Mouse (Mus musculus) G1E (cell line): Measurements from ENCODE around the gene Trip4. TPM values are rescaled to one million over a fixed set of nuclear protein-coding genes. Genes with fewer than 3 reads are reported as not detected.
A peak's percentile ranks its signal among the peaks of the same experiment; 100 is the strongest.

ENCODE experiments used
- ATAC-seq: 2 replicates; pipeline ENCODE4 v1.8.0; 2016; ENCODE audit warnings: mild to moderate bottlenecking; ENCODE audit not compliant: insufficient number of reproducible peaks, poor library complexity, low FRiP score, severe bottlenecking; ENCODE audit errors: extremely low read depth
- DNase-seq: peaks from one replicate; pipeline ENCODE4 v3.0.0; 2012; ENCODE audit warnings: low spot score
- H3K27me3 ChIP-seq: 2 replicates; pipeline ENCODE4 v1.6.1; 2012; ENCODE audit warnings: mild to moderate bottlenecking, low read length, inconsistent platforms; ENCODE audit not compliant: insufficient read depth
- H3K36me3 ChIP-seq: replicated peaks from 2 replicates; pipeline ENCODE3; 2012; ENCODE audit warnings: mild to moderate bottlenecking, inconsistent platforms
- H3K4me1 ChIP-seq: 2 replicates; pipeline ENCODE4 v1.6.1; 2012; ENCODE audit warnings: low read depth, low read length, inconsistent platforms, mixed read lengths; ENCODE audit not compliant: insufficient read depth
- H3K4me3 ChIP-seq: 2 replicates; pipeline ENCODE4 v1.5.1; 2012; ENCODE audit warnings: low read depth, mild to moderate bottlenecking, inconsistent platforms, low read length, moderate library complexity, mixed read lengths
- H3K9me3 ChIP-seq: replicated peaks from 2 replicates; pipeline ENCODE4 v1.6.1; 2012; ENCODE audit warnings: inconsistent platforms
- CTCF ChIP-seq: IDR thresholded peaks from 2 replicates; pipeline ENCODE4 v1.5.1; 2012; ENCODE audit warnings: low read depth, low read length, inconsistent platforms, mixed read lengths
- GATA1 ChIP-seq: IDR thresholded peaks from 2 replicates; pipeline ENCODE4 v1.6.1; 2012; ENCODE audit warnings: borderline replicate concordance, low read length, inconsistent platforms, mixed read lengths
- GATA2 ChIP-seq: IDR thresholded peaks from 2 replicates; pipeline ENCODE4 v1.6.1; 2012; ENCODE audit warnings: low read depth, low read length, inconsistent platforms, borderline replicate concordance
- POLR2AphosphoS5 ChIP-seq: IDR thresholded peaks from 2 replicates; pipeline ENCODE4 v1.6.1; 2012; ENCODE audit warnings: low read depth, low read length, inconsistent platforms; ENCODE audit not compliant: insufficient replicate concordance
- TAL1 ChIP-seq: conservative IDR thresholded peaks from 2 replicates; pipeline ENCODE4 v1.6.1; 2012; ENCODE audit warnings: low read depth, low read length, inconsistent platforms, mixed read lengths
- polyA plus RNA-seq: library from polyadenylated mRNA; stranded (reverse); fragments of >175 nt; gene quantifications from 2 replicates; pipeline ENCODE4 v1.2.3, GENCODE M21; 2012
- total RNA-seq, 2 experiments: library from RNA; stranded (forward) in 1 of 2; stranded (reverse) in 1 of 2; fragments of 200-1000 nt in 1 of 2; fragments of >200 nt in 1 of 2; fragmentation: Nextera tagmentation in 1 of 2; gene quantifications; 2 replicates each; pipeline ENCODE4 v1.2.3; 2014 to 2017

The Trip4 gene
- total and polyA plus RNA-seq, 3 experiments, result 5.2 to 40.5 (median 24.7) TPM

DNA sequence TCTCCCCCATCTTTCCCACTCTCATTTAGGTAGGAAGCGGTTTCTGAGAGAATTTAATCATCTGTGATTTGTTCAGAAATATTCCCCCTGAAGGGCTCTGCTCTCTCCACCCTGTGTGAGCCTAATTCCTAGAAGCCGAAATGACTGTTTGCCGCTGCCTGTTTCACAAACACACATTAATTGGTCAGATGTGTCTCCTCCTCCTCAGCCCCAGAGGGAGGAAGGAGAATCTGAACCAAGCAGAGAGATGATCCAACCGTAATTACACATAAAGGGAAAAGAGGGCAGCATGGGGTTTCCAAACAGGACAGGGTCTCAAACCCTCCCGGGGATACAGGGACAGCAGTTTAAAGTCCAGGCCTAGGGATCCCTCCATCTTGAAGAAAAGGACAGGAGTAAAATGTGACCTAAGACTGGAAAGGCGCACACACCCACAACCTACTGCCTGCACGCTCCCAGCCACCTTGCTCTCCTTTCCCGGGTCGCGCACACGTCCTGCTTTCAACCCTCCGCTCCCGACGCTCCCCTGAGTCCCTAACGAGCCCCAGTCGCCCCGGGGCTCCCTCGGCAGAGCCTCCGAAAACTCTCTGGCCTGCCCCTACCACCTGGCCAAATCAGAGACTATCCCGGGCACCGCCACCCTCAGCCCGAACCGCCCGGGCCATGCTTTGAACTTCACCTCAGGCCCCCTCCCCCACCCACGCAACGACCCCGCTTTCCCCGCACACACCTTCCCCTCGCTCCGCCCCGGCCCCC lies 81.8 kb downstream of the Trip4 start:
- H3K9me3 ChIP-seq, result no peaks in the 10 kb centered on the region
- peak; percentile 43; the same call in 1 of the 2 replicates for ATAC-seq
- no peaks in the 10 kb centered on the region for H3K27me3 ChIP-seq
- peak; percentile 52 for DNase-seq
- peak overlapping the region; percentile 87 for H3K4me3 ChIP-seq
- H3K4me1 ChIP-seq, result peaks cover 60% of the 10 kb centered on the region
- H3K36me3 ChIP-seq, result peaks cover 25% of the 10 kb centered on the region
- no peak for TF ChIP-seq POLR2AphosphoS5
- no peak for TF ChIP-seq GATA1
- no peak for TF ChIP-seq CTCF
- no peak for TF ChIP-seq TAL1
- no peak for TF ChIP-seq GATA2

DNA sequence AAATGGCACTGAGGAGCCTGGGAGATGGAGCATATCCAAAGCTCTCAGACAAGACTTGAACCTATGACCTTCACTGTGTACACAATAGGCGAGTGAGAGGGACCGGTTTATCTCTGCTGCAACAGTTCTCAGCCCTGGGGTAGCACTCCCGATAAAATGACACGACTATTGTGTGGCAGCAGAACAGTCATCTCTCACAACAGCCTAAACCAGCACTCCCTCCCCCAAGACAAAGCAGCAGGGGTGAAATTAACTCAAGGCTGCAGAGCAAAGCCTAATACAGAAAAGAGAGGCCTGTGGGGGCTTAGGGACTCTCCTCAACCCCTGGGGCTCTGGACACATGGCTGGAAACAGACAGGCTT lies 82.4 kb downstream of the Trip4 start:
- no peaks in the 10 kb centered on the region for H3K9me3 ChIP-seq
- DNase-seq (no peak), ATAC-seq (no peak)
- peaks cover 26% of the 10 kb centered on the region for H3K36me3 ChIP-seq
- H3K27me3 ChIP-seq, result no peaks in the 10 kb centered on the region
- TF ChIP-seq TAL1 (no peak), POLR2AphosphoS5 (no peak), CTCF (no peak), GATA2 (no peak), GATA1 (no peak)
- H3K4me1 ChIP-seq, result peaks cover 63% of the 10 kb centered on the region
- peak overlapping the region; percentile 87 for H3K4me3 ChIP-seq

DNA sequence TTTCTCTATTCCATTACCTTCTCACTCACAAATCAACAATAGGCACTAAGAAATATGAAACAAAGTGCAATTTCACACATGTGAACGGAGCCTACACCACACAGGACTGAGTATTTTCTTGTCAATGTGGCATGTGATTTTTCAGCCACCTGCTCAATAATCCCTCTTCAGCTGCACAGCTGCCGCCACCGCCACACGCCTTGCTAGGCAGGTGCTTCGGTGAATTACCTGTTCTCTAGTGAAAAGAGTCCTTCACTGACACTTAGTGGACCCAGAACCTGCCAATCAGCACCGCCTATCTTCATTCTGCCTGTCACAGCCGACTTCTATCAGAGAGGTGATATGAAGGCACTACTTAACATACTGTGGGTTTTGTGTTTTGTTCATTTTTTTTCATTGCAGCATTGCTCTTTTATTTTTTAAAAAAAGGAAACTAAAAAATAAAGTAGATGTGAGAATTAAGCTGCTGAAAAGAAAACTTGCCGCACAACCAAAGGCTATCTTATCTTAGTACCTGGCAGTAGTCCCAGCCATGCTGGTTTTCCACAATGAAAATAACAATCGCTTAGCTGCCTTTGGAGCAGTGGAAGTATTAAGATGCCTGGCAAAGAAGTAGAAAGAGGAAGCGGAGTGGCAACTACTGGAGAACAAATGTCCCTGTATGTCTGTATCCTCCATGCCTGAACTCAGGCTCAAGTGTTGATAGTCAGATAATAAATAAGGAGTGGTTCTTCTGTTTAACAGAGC lies 84.7 kb downstream of the Trip4 start:
- H3K4me1 ChIP-seq, result peaks cover 58% of the 10 kb centered on the region
- peak overlapping the region; percentile 4; the same call in 1 of the 2 replicates for H3K4me3 ChIP-seq
- no peaks in the 10 kb centered on the region for H3K27me3 ChIP-seq
- H3K36me3 ChIP-seq, result peaks cover 21% of the 10 kb centered on the region
- H3K9me3 ChIP-seq, result no peaks in the 10 kb centered on the region
- DNase-seq (no peak), ATAC-seq (no peak)
- TF ChIP-seq POLR2AphosphoS5, result no peak
- TF ChIP-seq CTCF, result no peak
- no peak for TF ChIP-seq TAL1
- TF ChIP-seq GATA1, result no peak
- no peak for TF ChIP-seq GATA2

DNA sequence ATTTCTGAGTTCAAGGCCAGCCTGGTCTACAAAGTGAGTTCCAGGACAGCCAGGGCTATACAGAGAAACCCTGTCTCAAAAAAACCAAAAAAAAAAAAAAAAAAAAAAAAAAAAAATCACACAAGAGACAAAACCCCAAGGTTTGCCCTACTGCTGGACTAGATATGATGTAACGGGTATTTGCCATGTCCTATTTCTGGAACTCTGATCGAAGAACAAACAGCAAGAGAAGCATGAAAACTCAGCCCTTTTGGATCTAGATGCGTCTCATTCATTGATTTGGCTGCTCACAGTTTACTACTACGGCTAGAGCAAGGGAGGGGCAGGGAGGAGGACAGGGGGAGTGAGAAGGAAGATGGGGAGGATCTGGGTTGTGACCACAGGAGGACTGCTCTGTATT lies 86.6 kb downstream of the Trip4 start:
- H3K9me3 ChIP-seq, result no peaks in the 10 kb centered on the region

DNA sequence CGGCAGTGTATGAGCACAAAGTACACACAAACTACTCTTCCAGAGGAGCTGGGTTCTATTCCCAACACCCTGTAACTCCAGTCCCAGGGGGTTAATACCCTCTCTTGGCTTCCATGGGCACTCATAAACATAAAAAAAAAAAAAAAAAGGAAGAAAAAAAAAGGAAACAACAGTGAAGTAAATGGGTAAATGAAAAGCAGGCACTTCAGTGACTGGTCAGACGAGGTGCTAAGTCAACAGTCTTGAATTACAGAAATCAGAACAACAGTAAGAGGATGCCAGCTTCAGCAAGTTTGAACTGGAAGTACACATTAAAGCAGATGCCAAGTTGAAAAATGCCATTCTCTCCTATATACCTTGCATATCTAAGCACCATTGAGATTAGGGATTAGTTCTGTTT lies 88.3 kb downstream of the Trip4 start:
- Histone ChIP-seq H3K4me1 (peaks cover 61% of the 10 kb centered on the region), H3K36me3 (peaks cover 37% of the 10 kb centered on the region), H3K9me3 (no peaks in the 10 kb centered on the region), H3K27me3 (no peaks in the 10 kb centered on the region), H3K4me3 (no peak overlapping the region)
- no peak for ATAC-seq
- TF ChIP-seq TAL1 (no peak), GATA1 (no peak)
- no peak for DNase-seq

More for the DNA sequence above, 86.6 kb downstream of the Trip4 start:
- ATAC-seq (no peak), DNase-seq (no peak)
- no peaks in the 10 kb centered on the region for H3K27me3 ChIP-seq
- TF ChIP-seq CTCF, result no peak
- TF ChIP-seq TAL1, result no peak
- no peak for TF ChIP-seq POLR2AphosphoS5
- TF ChIP-seq GATA2, result no peak
- no peak for TF ChIP-seq GATA1
- H3K4me1 ChIP-seq, result peaks cover 61% of the 10 kb centered on the region
- H3K36me3 ChIP-seq, result peaks cover 30% of the 10 kb centered on the region
- H3K4me3 ChIP-seq, result no peak overlapping the region

DNA sequence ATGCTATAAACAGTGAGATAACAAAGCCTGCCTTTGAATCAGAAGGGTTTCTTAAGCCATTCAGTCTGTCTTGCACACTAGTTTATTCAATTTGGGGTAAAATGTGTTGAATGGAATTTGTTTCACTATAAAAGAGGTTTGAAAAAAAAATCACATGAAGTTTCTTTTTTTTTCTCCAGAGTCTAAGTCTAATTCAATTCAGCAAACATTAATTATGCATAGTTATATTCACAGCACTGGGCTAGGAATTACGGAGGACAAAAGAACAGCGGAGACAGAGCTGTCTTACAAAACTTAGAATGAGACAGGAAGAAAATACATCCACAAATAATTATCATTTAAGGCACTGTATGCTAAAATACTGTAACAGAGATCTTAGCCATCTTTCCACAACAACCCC lies 90.2 kb downstream of the Trip4 start:
- peaks cover 45% of the 10 kb centered on the region for H3K36me3 ChIP-seq
- ATAC-seq, result no peak

More for the DNA sequence above, 90.2 kb downstream of the Trip4 start:
- TF ChIP-seq POLR2AphosphoS5 (no peak), CTCF (no peak), GATA2 (no peak), GATA1 (no peak), TAL1 (no peak)
- no peak overlapping the region for H3K4me3 ChIP-seq
- DNase-seq, result no peak
- H3K4me1 ChIP-seq, result peaks cover 58% of the 10 kb centered on the region
- no peaks in the 10 kb centered on the region for H3K27me3 ChIP-seq
- H3K9me3 ChIP-seq, result no peaks in the 10 kb centered on the region
